Mouse (Mus musculus): ENCODE data around the gene Gm7102. TPM values are rescaled to one million over a fixed set of nuclear protein-coding genes. Genes with fewer than 3 reads are reported as not detected.
"Not testable (repeated sequence)": the region's sequence is repeated elsewhere in the genome, so short reads cannot be mapped to it uniquely, and the experiment has no call there.

The Gm7102 gene
- polyA plus RNA-seq (2015; fragmentation: Nextera tagmentation; extraction: Ambion mirVana): 0.20 TPM in 1 of 2 replicates, not detected in the other

DNA sequence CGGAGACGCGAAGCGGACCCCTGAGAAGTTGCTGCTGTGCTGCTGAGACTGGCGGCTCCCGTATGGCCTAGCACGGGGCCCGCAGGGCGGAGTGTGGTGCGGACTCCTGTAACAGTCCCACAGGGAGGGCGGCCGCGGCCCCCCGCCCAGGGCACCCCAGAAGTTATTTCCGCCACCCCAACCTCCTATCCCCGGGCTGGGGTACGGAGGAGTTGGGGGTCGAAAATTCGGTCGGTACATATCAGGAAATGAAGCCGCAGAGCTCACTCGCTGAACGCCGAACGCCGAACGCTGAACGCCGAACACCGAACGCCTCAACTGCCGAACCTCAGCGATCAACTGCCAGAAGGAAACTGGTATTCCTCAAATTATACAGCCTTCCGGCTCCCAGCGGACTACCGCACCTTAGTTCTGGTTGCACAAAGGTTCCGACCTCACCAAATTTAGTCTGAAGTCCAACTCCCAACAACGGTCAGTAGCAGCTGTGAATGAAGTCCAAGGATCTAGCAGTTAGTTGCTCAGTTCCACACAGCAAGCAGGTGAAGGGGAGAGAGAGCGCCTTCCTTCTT, at the start of gene Gm7102:
Gene Gm7102 (minus strand): TSS at position 554 of the 569 bp plus-strand sequence.
- H3K9me3 ChIP-seq (replicated peaks): no peaks in the 10 kb centered on the region; the same call in 1 of the 2 replicates
- no peaks in the 10 kb centered on the region for H3K27me3 ChIP-seq
- H3K4me1 ChIP-seq: no peaks in the 10 kb centered on the region
- no peak within 1 kb of the TSS for H3K27ac ChIP-seq
- H3K4me2 ChIP-seq: peak within 1 kb of the TSS; percentile 50
- peak within 1 kb of the TSS; percentile 26 for H3K4me3 ChIP-seq
- H3K36me3 ChIP-seq (ENCODE audit: poor library complexity, severe bottlenecking): no peaks in the 10 kb centered on the region
- WGBS: 39% methylated on average over 39 of the region's 39 CpGs
- H3K9ac ChIP-seq: no peak within 1 kb of the TSS; the same call in 1 of the 2 replicates
- ATAC-seq: no peak

DNA sequence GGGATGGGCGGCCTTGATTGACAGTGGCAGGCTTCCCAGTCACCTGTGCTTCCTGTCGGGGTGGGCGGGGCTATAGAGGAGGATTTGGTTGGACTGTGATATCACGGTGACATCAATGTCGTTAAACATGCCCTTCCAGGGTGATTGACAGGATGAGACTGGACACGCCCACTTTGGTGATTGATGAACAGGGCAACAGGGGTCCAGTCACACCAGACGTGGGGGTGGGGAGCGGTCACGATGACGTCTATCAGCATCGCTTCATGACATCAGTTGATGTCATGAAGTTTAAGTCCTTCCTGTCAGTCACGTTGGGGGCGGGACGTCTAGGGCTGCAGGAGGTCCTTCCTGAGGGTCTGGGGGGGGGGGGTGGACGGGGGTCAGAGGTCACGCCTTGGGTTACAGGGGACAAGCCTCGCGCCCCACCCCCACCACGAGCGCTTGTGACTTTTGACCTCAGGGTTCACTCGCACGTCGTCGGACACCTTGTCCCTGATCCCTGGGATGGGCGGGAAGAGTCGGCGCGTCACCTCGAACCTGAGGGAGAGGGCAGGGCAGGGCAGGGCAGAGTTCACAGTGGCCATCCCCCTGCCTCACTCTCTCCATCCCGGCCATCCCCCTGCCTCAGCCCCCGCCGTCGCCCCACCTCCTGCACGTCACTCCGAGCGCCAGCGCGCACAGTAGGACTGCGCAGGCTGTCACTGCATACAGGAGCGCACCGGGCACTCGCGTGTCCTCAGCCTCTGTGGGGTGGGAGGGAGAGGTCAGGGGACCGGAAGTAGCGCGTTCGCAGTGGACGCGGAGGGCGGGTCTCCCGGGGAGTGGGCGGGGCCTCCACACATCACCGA, 48.8 kb upstream of the Gm7102 start:
- no peak overlapping the region for H3K27ac ChIP-seq
- WGBS: 28% methylated on average over 52 of the region's 53 CpGs
- no peak overlapping the region for H3K9ac ChIP-seq

DNA sequence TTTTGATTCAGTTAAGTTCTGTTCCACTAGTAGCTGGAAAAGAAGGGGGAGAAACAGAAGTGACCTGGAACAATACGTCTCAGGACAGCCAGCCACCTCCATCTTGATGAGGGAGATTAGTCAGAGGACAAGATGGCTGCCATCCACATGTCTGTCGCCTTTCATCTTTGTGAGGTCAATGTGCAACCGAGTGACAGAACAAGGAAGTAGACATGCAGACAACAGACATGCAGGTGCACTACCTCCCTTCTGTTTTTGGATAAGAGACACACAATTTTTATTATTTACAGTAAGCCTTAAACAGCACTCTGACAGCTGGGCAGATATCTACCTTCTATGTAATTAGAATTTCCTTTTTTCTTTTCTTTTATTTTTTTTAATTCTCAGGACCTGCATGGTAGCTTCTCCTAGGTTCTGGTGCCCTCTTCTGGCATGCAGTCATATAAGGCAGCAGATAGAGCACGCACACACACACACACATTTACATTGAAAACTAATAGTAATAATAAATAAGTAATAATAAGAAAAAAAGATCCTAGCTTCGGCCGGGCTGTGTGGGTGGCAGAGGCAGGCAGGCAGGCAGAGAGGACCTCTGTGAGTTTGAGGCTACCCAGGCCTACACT, 47.7 kb upstream of the Gm7102 start:
- Histone ChIP-seq H3K4me2 (no peak overlapping the region), H3K4me3 (no peak overlapping the region), H3K4me1 (peaks cover 3% of the 10 kb centered on the region; the same call in 1 of the 2 replicates), H3K27me3 (peaks cover 7% of the 10 kb centered on the region; the same call in 1 of the 2 replicates), H3K27ac (no peak overlapping the region), H3K9me3 (replicated peaks) (peaks cover 3% of the 10 kb centered on the region; the same call in 1 of the 2 replicates), H3K9ac (no peak overlapping the region), H3K36me3 (ENCODE audit: poor library complexity, severe bottlenecking) (no peaks in the 10 kb centered on the region)
- 92% methylated on average over 6 of the region's 6 CpGs for WGBS
- ATAC-seq: no peak

More for the DNA sequence above, 48.8 kb upstream of the Gm7102 start:
- Histone ChIP-seq H3K27me3 (peaks cover 7% of the 10 kb centered on the region; the same call in 1 of the 2 replicates), H3K9me3 (replicated peaks) (peaks cover 3% of the 10 kb centered on the region; the same call in 1 of the 2 replicates), H3K36me3 (ENCODE audit: poor library complexity, severe bottlenecking) (no peaks in the 10 kb centered on the region), H3K4me1 (peaks cover 3% of the 10 kb centered on the region; the same call in 1 of the 2 replicates), H3K4me2 (peak overlapping the region; percentile 60), H3K4me3 (peak overlapping the region; percentile 58)
- peak; percentile 14 for ATAC-seq

DNA sequence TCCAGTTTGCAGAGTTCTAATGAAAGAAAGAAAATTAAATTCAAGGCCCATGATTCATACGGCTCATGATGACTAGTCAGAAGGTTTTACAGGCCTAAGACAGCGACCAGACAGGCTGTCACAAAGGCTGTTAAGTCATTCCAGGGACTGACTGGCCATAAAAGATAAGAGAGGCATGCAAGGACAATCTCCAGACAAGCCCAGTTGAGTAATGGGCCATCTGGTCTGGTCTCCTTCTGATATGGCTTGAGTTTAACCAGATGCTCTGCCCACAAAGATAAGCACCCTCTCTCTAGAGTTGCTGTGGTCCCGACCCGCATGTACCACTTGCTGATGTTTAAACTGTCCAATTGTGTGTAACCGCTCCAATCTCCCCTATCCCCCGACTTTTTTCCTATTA, 31.4 kb upstream of the Gm7102 start:
- not testable (repeated sequence) for ATAC-seq; H3K36me3 ChIP-seq (ENCODE audit: poor library complexity, severe bottlenecking); H3K4me3 ChIP-seq; H3K9ac ChIP-seq; H3K4me2 ChIP-seq; H3K27me3 ChIP-seq; H3K4me1 ChIP-seq; H3K27ac ChIP-seq; H3K9me3 ChIP-seq (replicated peaks)
- 85% methylated on average over 6 of the region's 6 CpGs for WGBS

DNA sequence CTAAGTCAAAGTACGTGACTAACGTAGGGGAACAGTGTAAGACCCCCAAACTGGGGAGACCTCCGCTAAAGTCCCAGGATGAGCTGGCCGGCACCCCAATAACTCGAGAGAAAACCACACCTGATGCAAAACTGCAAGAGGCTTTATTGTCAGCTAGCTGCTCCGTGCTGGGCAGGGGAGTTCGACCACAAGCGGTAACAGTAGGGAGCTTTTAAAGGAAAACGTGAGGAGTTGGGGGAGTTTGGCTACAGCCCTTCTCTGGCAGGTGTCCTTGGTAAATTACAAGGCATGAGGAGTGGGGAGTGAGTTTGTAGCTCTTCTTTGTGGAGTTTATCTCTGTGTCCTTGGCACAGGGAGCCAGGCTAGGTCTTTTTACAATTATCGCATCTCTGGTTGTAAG, 23.7 kb upstream of the Gm7102 start:
- no peaks in the 10 kb centered on the region for H3K36me3 ChIP-seq (ENCODE audit: poor library complexity, severe bottlenecking)
- no peaks in the 10 kb centered on the region for H3K27me3 ChIP-seq
- no peak overlapping the region for H3K4me2 ChIP-seq
- H3K9me3 ChIP-seq (replicated peaks): no peaks in the 10 kb centered on the region
- H3K4me1 ChIP-seq: no peaks in the 10 kb centered on the region
- H3K27ac ChIP-seq: no peak overlapping the region
- H3K9ac ChIP-seq: no peak overlapping the region
- WGBS: 15% methylated on average over 10 of the region's 10 CpGs
- ATAC-seq: no peak
- no peak overlapping the region for H3K4me3 ChIP-seq

DNA sequence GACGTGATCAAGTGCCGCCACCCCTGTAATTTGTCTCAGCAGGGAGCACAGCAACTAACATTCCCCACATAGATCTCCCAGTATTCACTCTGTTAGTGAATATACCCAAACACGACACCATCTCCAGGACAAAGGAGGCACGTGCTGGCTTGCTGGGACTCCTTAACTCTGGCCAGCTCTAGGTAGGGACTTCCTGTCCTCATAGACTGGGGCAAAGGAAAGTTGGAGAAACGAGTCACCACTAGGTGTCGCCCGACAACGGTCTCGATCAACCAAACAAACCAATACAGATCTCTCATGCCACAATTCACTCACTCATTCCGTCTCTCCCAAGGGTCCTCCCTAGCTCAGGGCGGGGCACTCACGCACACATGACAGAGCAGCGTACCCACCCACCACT, 23.2 kb upstream of the Gm7102 start:
- Histone ChIP-seq H3K4me3 (no peak overlapping the region), H3K27ac (no peak overlapping the region), H3K36me3 (ENCODE audit: poor library complexity, severe bottlenecking) (no peaks in the 10 kb centered on the region), H3K27me3 (no peaks in the 10 kb centered on the region), H3K4me1 (no peaks in the 10 kb centered on the region), H3K9ac (no peak overlapping the region), H3K4me2 (no peak overlapping the region), H3K9me3 (replicated peaks) (no peaks in the 10 kb centered on the region)
- WGBS: 11% methylated on average over 13 of the region's 13 CpGs
- no peak for ATAC-seq

DNA sequence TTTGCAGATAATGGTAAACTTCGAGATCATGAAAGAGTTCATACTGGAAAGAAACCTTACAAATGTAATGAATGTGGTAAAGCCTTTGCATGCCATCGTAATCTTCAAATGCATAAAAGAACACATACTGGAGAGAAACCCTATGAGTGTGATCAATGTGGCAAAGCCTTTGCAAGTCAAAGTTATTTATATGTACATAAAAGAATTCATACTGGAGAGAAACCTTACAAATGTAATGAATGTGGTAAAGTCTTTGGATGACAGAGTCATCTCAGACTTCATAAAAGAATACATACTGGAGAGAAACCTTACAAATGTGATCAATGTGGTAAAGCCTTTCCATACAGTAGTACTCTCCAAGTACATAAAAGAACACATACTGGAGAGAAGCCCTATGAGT, 7.5 kb upstream of the Gm7102 start, which contains the start of gene Gm6020:
Gene Gm6020 (plus strand): TSS at position 301 of the 400 bp plus-strand sequence.
- not testable (repeated sequence) for H3K4me1 ChIP-seq; H3K9ac ChIP-seq; H3K27me3 ChIP-seq; H3K36me3 ChIP-seq (ENCODE audit: poor library complexity, severe bottlenecking); ATAC-seq; H3K27ac ChIP-seq; H3K4me3 ChIP-seq; H3K4me2 ChIP-seq
- peaks cover 16% of the 10 kb centered on the region for H3K9me3 ChIP-seq (replicated peaks)
- 90% methylated on average over 2 of the region's 2 CpGs for WGBS

DNA sequence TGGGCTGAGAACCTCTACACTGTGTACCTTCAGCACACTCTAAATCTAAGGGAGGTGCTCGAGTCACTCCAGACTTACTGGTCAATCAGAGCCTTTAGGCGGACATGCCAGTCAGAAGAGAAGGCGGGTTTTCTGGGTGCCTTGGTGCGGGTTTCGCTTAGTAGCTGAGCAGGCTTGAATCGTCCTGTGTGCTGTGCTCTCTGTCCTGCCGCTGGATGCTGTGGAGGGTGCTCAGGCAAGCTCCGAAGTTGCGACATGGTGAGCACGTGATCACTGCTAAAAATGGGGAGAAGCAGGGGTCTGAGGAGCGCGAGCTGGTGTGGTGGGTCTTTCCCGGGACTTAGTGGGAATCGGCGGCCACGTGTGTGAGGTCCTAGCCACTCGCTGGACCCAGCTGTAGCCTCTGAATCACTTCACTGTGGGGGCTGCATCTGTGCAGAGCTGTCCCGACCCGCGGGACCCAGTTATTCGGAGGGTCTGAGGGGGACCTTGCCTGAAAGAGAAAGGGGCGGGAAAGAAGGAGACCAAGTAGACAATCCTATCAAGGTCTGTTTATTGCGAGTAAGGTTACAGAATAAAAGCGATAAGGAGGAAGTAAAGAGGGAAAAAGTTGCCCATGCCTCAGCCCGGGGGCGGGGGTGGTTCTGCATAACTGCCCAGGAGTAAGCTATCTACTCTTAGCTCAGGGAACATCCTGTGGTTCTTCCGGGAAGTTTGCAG, 24.2 kb downstream of the Gm7102 start:
- WGBS: 6% methylated on average over 27 of the region's 27 CpGs
- Histone ChIP-seq H3K4me3 (peak overlapping the region; percentile 41), H3K9me3 (replicated peaks) (no peaks in the 10 kb centered on the region), H3K36me3 (ENCODE audit: poor library complexity, severe bottlenecking) (no peaks in the 10 kb centered on the region), H3K27me3 (peaks cover 7% of the 10 kb centered on the region; the same call in 1 of the 2 replicates), H3K27ac (no peak overlapping the region), H3K9ac (peak overlapping the region; percentile 58), H3K4me1 (peaks cover 9% of the 10 kb centered on the region; the same call in 1 of the 2 replicates), H3K4me2 (peak overlapping the region; percentile 80)
- ATAC-seq: peak; percentile 74

DNA sequence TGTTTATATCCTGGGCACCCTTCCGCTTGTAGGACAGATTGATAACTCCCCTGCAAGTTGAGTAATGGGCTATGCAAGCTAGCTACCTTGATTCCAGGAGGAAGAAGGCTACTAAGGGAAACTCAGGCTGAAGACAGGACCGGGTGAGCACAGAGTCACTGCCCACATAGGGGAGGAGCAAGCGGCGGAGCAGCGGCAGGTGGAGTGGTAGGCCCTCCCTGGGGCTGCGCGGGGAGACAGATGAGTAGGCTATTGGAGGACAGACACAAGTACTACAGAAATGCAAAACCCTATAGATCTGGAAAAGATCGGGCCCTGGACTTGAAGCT, 24.8 kb downstream of the Gm7102 start:
- ATAC-seq: peak; percentile 70
- peak overlapping the region; percentile 41 for H3K4me3 ChIP-seq
- peak overlapping the region; percentile 58 for H3K9ac ChIP-seq
- peak overlapping the region; percentile 80 for H3K4me2 ChIP-seq
- H3K27ac ChIP-seq: no peak overlapping the region
- WGBS: 8% methylated on average over 8 of the region's 8 CpGs
- peaks cover 7% of the 10 kb centered on the region; the same call in 1 of the 2 replicates for H3K27me3 ChIP-seq
- no peaks in the 10 kb centered on the region for H3K36me3 ChIP-seq (ENCODE audit: poor library complexity, severe bottlenecking)
- H3K9me3 ChIP-seq (replicated peaks): no peaks in the 10 kb centered on the region
- peaks cover 9% of the 10 kb centered on the region; the same call in 1 of the 2 replicates for H3K4me1 ChIP-seq

DNA sequence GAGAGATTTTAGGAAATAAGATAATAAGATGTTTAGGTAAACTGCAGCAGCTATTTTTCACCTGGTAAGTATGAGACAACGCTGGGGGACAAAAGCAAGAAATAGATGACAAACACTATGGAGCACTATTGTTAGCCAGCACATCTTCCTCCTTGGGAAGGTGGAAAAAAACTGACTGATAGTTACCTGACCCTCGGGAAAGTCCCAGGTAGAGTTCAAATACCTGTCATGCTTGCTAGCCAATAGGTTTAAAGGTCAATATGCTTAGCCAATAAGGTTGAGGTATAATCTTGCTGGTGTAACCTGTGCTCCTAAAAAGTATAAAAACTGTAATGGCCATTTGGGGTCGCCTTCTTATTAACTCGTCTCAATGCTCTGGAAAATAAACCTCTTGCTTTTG, 34.8 kb downstream of the Gm7102 start:
- Histone ChIP-seq H3K4me2 (peak overlapping the region; percentile 76), H3K27me3 (no peaks in the 10 kb centered on the region), H3K9me3 (replicated peaks) (no peaks in the 10 kb centered on the region), H3K27ac (no peak overlapping the region), H3K4me1 (peaks cover 10% of the 10 kb centered on the region), H3K4me3 (peak overlapping the region; percentile 65), H3K36me3 (ENCODE audit: poor library complexity, severe bottlenecking) (no peaks in the 10 kb centered on the region), H3K9ac (no peak overlapping the region; the same call in 1 of the 2 replicates)
- no peak for ATAC-seq
- WGBS: 22% methylated on average over 4 of the region's 4 CpGs

DNA sequence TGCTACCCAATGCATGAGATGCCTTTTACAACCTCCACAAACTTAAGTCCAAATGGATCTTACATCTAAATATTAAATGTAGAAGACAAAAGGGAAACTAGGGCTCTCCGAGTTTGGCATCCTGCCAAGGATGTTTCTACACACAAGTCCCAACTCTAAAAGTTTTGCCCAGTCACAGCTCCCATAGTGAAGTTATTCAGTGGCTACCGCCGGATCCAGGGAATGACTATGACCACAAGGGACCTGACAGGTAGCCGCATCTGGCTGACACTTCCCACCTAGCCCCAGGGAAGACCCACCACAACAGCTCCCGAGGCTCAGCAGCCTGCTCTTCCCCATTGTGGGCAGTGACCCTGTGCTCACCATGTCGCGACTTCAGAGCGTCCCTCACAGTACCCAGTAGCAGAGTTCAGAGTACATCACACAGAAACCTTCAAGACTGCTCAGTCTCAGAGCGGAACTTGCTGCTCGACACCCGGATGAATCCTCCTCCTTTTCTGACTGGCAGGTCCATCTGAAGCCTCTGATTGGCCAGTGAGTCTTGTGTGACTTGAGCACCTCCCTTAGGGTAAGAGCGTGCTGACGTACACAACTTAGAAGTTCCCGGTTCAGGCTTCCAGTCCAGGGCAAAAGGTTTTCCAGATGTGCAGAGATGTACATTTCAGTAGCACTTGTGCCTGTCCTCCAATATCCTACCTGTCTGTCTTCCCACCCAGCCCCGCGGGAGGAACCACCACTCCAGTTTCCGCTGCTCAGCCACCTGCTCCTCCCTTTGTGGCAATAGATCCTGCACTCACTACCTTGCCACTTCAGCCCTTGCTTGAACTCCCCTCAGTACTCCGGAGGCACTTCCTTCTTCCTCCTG, 35.5 kb downstream of the Gm7102 start, which contains the start of gene Zfp950:
Gene Zfp950 (minus strand): TSS at position 499 of the 865 bp plus-strand sequence.
- Histone ChIP-seq H3K27me3 (no peaks in the 10 kb centered on the region), H3K4me2 (peak within 1 kb of the TSS; percentile 76), H3K9me3 (replicated peaks) (no peaks in the 10 kb centered on the region), H3K9ac (peak within 1 kb of the TSS; percentile 85), H3K36me3 (ENCODE audit: poor library complexity, severe bottlenecking) (no peaks in the 10 kb centered on the region), H3K4me1 (peaks cover 10% of the 10 kb centered on the region), H3K4me3 (peak within 1 kb of the TSS; percentile 65), H3K27ac (no peak within 1 kb of the TSS)
- WGBS: under 1% methylated on average over 18 of the region's 18 CpGs
- ATAC-seq: peak; percentile 100
